Mouse (Mus musculus) large intestine, adult 2 months (tissue): Measurements from ENCODE around the gene Sgo1. TPM values are rescaled to one million over a fixed set of nuclear protein-coding genes. Genes with fewer than 3 reads are reported as not detected.

Experiments
- DNase-seq: peaks from one replicate; pipeline ENCODE4 v3.0.0-alpha.2; 2012; ENCODE audit warnings: low read depth, low spot score
- WGBS: fragments of 180-500 bp; shearing (Covaris S2); methylation state at CpG from one replicate; pipeline ENCODE4 v1.1.7; 2018; 5-methylcytosine and 5-hydroxymethylcytosine counted together
- polyA plus RNA-seq: library from polyadenylated mRNA; depleted of rRNA; stranded (reverse); fragments of >200 nt; gene quantifications from 2 replicates; pipeline ENCODE4 v1.2.3, GENCODE M21; 2012; rRNA removed

Gene Sgo1
- polyA plus RNA-seq, 1 experiment = 1.8 TPM

DNA sequence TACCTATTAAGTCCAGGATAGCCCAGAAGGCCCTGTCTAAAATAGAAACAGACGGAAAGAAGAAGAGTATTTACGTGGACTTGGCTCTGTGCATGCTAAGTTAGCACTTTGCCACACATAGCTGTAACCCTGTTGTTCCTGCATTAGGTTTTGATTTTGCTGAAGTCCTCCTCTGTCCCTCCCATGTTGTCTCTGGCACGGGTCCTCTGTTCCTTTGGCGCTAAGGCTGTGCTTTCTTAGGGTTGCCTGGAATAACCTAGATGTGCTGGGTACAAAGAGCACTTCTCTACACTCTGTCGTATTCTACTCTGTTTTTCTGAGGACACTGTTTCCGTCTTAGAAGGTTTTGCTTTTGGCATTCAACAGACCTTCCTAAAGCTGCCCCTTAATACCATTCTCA lies 34.1 kb downstream of the Sgo1 start:
- WGBS = 67% methylated on average over 6 of the region's 6 CpGs

DNA sequence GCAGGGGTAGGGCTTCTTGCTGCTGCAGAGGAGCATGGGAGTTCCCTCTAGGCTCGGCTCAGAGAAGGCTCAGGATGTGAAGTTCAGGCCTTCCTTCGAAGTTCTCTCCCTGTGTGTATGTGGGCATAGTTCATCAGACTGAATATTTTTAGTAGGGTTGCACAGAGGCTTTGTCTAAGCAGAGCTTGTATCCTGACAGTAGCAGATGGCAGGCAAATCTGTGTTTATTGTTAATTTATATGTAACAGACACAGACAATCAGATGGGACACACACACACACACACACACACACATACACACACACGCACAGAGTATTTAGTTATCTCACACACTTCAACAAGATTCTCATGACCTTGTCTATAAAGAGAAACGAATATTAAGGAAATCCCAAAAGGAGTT lies 34.5 kb downstream of the Sgo1 start:
- no peak for DNase-seq
- 82% methylated on average over 4 of the region's 4 CpGs for WGBS

More for the DNA sequence above, 34.1 kb downstream of the Sgo1 start:
- no peak for DNase-seq

DNA sequence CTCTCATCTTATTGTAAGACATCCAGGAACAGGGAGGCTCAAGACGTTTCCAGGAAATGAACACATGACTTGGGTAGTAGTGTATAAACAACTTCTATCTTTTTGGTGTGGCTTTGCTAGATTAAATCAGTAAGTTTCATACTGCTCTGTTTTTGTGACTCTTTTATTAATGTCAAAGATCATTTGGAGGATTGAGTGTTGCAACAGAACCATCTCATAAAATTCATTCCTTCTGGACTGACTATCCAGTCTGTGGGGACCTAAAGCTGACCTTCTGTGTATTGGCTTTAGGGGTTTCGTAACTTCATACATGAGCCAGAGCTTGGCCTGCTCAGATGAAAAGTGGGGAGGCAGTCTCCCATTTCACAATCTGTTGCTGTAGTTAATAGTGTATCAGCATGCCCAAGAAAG lies 38.9 kb downstream of the Sgo1 start:
- 64% methylated on average over 2 of the region's 2 CpGs for WGBS
- DNase-seq = no peak

DNA sequence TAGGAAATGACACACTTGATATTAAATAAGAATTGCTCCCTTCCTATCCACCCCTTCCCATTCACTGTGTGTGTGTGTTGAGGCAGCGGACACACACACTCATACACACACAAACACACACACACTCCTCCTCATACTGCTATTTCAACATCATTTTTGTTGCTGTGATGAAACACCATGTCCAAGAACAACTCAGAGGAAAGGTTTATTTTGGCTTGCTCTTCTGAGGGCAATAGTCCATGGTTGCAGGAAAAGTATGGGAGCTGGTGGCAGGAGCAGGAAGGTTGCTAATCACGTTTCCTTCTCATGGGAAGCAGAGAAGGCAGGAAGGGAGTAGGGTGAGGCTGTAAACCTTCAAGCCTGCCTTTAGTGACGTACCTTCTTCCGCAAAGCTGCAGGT lies 45.8 kb downstream of the Sgo1 start:
- WGBS = 60% methylated on average over 4 of the region's 4 CpGs
- DNase-seq = no peak

DNA sequence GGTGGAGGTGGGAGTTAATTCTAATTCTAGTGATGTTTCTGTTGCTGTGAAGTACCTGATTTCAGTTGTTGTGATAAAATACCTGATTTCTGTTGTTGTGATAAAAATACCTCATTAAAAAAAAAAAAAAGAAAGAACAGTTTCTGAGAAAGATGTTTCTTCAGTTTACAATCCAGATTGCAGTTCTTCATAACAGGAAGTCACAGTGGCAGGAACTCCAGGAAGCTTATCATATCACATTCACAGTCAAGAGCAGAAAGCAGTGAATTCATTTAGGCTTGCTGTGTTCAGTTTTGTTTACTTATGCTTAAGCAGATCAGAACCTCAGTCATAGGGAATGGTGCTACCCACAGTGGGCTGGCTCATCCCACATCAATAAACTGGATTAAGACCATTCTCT lies 57.8 kb downstream of the Sgo1 start:
- no peak for DNase-seq

DNA sequence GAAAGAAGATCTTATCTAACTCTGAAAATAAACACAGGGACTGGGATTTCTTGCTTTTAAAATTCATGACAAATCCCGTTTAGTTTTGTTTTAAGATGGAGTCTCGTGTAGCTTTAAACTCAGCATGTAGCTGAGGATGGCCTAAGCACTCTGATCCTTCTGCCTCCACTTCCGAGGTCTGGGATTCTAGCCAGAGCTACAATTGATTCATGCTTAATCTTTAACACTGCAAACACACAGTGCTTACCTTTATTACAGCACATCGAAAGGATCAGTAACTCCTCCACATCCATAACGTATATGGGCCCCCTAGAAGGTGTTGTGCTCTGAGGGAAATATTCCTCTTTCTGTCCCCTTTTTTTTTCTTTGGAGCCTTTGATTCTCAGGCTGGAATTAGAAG lies 61.0 kb downstream of the Sgo1 start:
- DNase-seq = no peak
- 24% methylated on average over 5 of the region's 5 CpGs for WGBS

DNA sequence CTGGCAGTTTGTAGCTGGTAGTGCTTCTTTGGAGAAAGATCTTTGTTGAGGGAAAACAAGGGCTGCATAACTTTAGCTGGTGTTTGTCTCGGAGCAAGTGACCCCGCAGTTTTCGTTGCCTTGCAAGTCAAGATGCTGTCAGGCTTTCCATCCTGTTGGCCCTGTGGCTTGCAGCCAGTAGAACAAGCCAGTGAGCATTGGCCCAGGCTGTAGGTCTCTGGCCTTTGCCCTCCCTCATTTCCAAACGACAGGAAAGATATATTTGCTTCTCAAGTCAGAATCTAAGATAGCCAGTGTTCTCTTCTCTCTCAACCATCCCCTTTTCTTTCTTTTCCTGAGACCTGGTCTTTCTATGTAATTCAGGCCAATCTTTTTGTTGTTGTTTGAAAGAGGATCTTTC lies 61.6 kb downstream of the Sgo1 start:
- DNase-seq = no peak
- WGBS = 52% methylated on average over 4 of the region's 4 CpGs

DNA sequence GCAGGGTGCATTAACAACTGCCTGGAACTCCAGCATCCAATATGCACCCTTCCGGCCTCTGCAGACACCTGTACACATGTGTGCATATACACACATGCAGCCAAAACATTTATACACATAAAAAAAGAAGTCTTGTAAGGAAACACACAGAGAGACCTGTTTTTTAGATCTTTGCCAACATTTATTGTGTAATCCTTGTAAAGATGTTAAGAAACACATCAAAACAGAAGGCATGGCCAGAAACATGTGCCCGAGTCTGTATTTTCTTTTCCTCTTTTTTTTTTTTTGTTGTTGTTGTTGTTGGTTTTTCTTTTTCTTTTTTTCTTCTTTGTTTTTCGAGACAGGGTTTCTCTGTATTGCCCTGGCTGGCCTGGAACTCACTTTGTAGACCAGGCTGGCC lies 63.0 kb downstream of the Sgo1 start:
- 88% methylated on average over 3 of the region's 3 CpGs for WGBS
- DNase-seq = no peak

Other genes starting within 250 kb of the Sgo1 start
- gene Efhb, start 226.0 kb downstream of the Sgo1 start, polyA plus RNA-seq = 0.56 and 0.59 TPM in 2 replicates
- gene Rab5a, start 210.1 kb downstream of the Sgo1 start, polyA plus RNA-seq = 7.8 and 9.7 TPM in 2 replicates
- not detected in 2 replicates for gene Pp2d1, start 149.9 kb downstream of the Sgo1 start, polyA plus RNA-seq
- 6.6 and 7.7 TPM in 2 replicates for gene Kat2b, start 122.5 kb downstream of the Sgo1 start, polyA plus RNA-seq
- gene Sult1c2, start 157.0 kb upstream of the Sgo1 start, polyA plus RNA-seq = 0.77 and 1.1 TPM in 2 replicates